Mouse (Mus musculus): Measurements from ENCODE around the gene Cox5a. TPM values are rescaled to one million over a fixed set of nuclear protein-coding genes. Genes with fewer than 3 reads are reported as not detected.

Gene Cox5a
- total and polyA plus RNA-seq, 2 experiments from 2014 or later = 266 to 1,120 TPM

- peak within 1 kb of the TSS; percentile 83 for H3K27ac ChIP-seq (ENCODE audit: low read depth, low read length)
- peak; percentile 52 for TF ChIP-seq CTCF (IDR thresholded peaks at IDR 0.05)
- H3K9me3 ChIP-seq (ENCODE audit: low read length) = no peaks in the 10 kb centered on the region
- H3K36me3 ChIP-seq (ENCODE audit: insufficient read depth, low read length) = no peaks in the 10 kb centered on the region
- no peaks in the 10 kb centered on the region for H3K27me3 ChIP-seq (ENCODE audit: insufficient read depth, low read length)
- peak within 1 kb of the TSS; percentile 84 for H3K4me2 ChIP-seq (ENCODE audit: low read depth, low read length, poor library complexity, severe bottlenecking)
- H3K4me3 ChIP-seq (ENCODE audit: low read depth, low read length) = peak within 1 kb of the TSS; percentile 45
- peak; percentile 96 for DNase-seq (ENCODE audit: low spot score)
- peak within 1 kb of the TSS; percentile 45 for H3K9ac ChIP-seq (replicated peaks; ENCODE audit: low read length, poor library complexity, severe bottlenecking)
- peak; percentile 99 for ATAC-seq (ENCODE audit: low FRiP score)
- WGBS = 1% methylated on average over 37 of the region's 37 CpGs
- H3K4me1 ChIP-seq (ENCODE audit: insufficient read depth, low read length) = peaks cover 16% of the 10 kb centered on the region; the same call in 1 of the 2 replicates
These were observed 40.0 kb downstream of the Cox5a start, which contains the start of gene Scamp2 for GRCm38 (mm10) chr9:57560861-57561710. Gene Scamp2, plus strand, starts transcription at chr9:57560943.

GRCm38 (mm10) chr9:57561711-57562099 lies 40.6 kb downstream of the Cox5a start:
- ATAC-seq (ENCODE audit: low FRiP score) (no peak), DNase-seq (ENCODE audit: low spot score) (no peak)
- Histone ChIP-seq H3K4me2 (ENCODE audit: low read depth, low read length, poor library complexity, severe bottlenecking) (peak overlapping the region; percentile 84), H3K4me1 (ENCODE audit: insufficient read depth, low read length) (peaks cover 16% of the 10 kb centered on the region; the same call in 1 of the 2 replicates), H3K27me3 (ENCODE audit: insufficient read depth, low read length) (no peaks in the 10 kb centered on the region), H3K4me3 (ENCODE audit: low read depth, low read length) (peak overlapping the region; percentile 45), H3K36me3 (ENCODE audit: insufficient read depth, low read length) (no peaks in the 10 kb centered on the region), H3K9ac (replicated peaks; ENCODE audit: low read length, poor library complexity, severe bottlenecking) (0 out of 2 replicates have a peak overlapping the region, but pooled peaks have one; percentile 45), H3K27ac (ENCODE audit: low read depth, low read length) (no peak overlapping the region), H3K9me3 (ENCODE audit: low read length) (no peaks in the 10 kb centered on the region)
- TF ChIP-seq CTCF (IDR thresholded peaks at IDR 0.05) = no peak
- 82% methylated on average over 13 of the region's 13 CpGs for WGBS

- Histone ChIP-seq H3K4me2 (ENCODE audit: low read depth, low read length, poor library complexity, severe bottlenecking) (no peak overlapping the region), H3K9me3 (ENCODE audit: low read length) (no peaks in the 10 kb centered on the region), H3K4me3 (ENCODE audit: low read depth, low read length) (no peak overlapping the region), H3K27me3 (ENCODE audit: insufficient read depth, low read length) (no peaks in the 10 kb centered on the region), H3K36me3 (ENCODE audit: insufficient read depth, low read length) (peaks cover 1% of the 10 kb centered on the region), H3K4me1 (ENCODE audit: insufficient read depth, low read length) (peaks cover 16% of the 10 kb centered on the region; the same call in 1 of the 2 replicates), H3K9ac (replicated peaks; ENCODE audit: low read length, poor library complexity, severe bottlenecking) (0 out of 2 replicates have a peak overlapping the region, but pooled peaks have one; percentile 29), H3K27ac (ENCODE audit: low read depth, low read length) (no peak overlapping the region)
- DNase-seq (ENCODE audit: low spot score) = no peak
- WGBS = 87% methylated on average over 4 of the region's 4 CpGs
- TF ChIP-seq CTCF (IDR thresholded peaks at IDR 0.05) = no peak
- no peak for ATAC-seq (ENCODE audit: low FRiP score)
These were observed 41.9 kb downstream of the Cox5a start for GRCm38 (mm10) chr9:57562896-57563372.

GRCm38 (mm10) chr9:57564609-57565008 lies 43.5 kb downstream of the Cox5a start:
- TF ChIP-seq CTCF (IDR thresholded peaks at IDR 0.05) = no peak
- ATAC-seq (ENCODE audit: low FRiP score) = no peak
- H3K27ac ChIP-seq (ENCODE audit: low read depth, low read length) = no peak overlapping the region
- no peak overlapping the region for H3K9ac ChIP-seq (replicated peaks; ENCODE audit: low read length, poor library complexity, severe bottlenecking)
- no peak overlapping the region for H3K4me3 ChIP-seq (ENCODE audit: low read depth, low read length)
- peaks cover 16% of the 10 kb centered on the region; the same call in 1 of the 2 replicates for H3K4me1 ChIP-seq (ENCODE audit: insufficient read depth, low read length)
- no peak overlapping the region for H3K4me2 ChIP-seq (ENCODE audit: low read depth, low read length, poor library complexity, severe bottlenecking)
- no peak for DNase-seq (ENCODE audit: low spot score)
- H3K27me3 ChIP-seq (ENCODE audit: insufficient read depth, low read length) = no peaks in the 10 kb centered on the region
- 90% methylated on average over 6 of the region's 6 CpGs for WGBS
- H3K9me3 ChIP-seq (ENCODE audit: low read length) = no peaks in the 10 kb centered on the region
- peaks cover 16% of the 10 kb centered on the region for H3K36me3 ChIP-seq (ENCODE audit: insufficient read depth, low read length)

- Histone ChIP-seq H3K9me3 (ENCODE audit: low read length) (no peaks in the 10 kb centered on the region), H3K27me3 (ENCODE audit: insufficient read depth, low read length) (no peaks in the 10 kb centered on the region), H3K4me2 (ENCODE audit: low read depth, low read length, poor library complexity, severe bottlenecking) (no peak overlapping the region), H3K27ac (ENCODE audit: low read depth, low read length) (peak overlapping the region; percentile 52; the same call in 1 of the 2 replicates), H3K4me3 (ENCODE audit: low read depth, low read length) (no peak overlapping the region), H3K4me1 (ENCODE audit: insufficient read depth, low read length) (peaks cover 16% of the 10 kb centered on the region; the same call in 1 of the 2 replicates), H3K36me3 (ENCODE audit: insufficient read depth, low read length) (peaks cover 16% of the 10 kb centered on the region), H3K9ac (replicated peaks; ENCODE audit: low read length, poor library complexity, severe bottlenecking) (no peak overlapping the region)
- WGBS = 48% methylated on average over 10 of the region's 10 CpGs
- TF ChIP-seq CTCF (IDR thresholded peaks at IDR 0.05) = no peak
- DNase-seq (ENCODE audit: low spot score) (peak; percentile 74), ATAC-seq (ENCODE audit: low FRiP score) (peak; percentile 42; the same call in 1 of the 2 replicates)
These were observed 44.7 kb downstream of the Cox5a start for GRCm38 (mm10) chr9:57565741-57566221.

GRCm38 (mm10) chr9:57566846-57567245 lies 45.8 kb downstream of the Cox5a start:
- H3K36me3 ChIP-seq (ENCODE audit: insufficient read depth, low read length) = peaks cover 16% of the 10 kb centered on the region
- no peak overlapping the region for H3K9ac ChIP-seq (replicated peaks; ENCODE audit: low read length, poor library complexity, severe bottlenecking)
- H3K4me1 ChIP-seq (ENCODE audit: insufficient read depth, low read length) = peaks cover 9% of the 10 kb centered on the region; the same call in 1 of the 2 replicates
- 62% methylated on average over 8 of the region's 8 CpGs for WGBS
- ATAC-seq (ENCODE audit: low FRiP score) (no peak), DNase-seq (ENCODE audit: low spot score) (no peak)
- H3K27ac ChIP-seq (ENCODE audit: low read depth, low read length) = no peak overlapping the region
- no peaks in the 10 kb centered on the region for H3K27me3 ChIP-seq (ENCODE audit: insufficient read depth, low read length)
- no peaks in the 10 kb centered on the region for H3K9me3 ChIP-seq (ENCODE audit: low read length)
- peak; percentile 44 for TF ChIP-seq CTCF (IDR thresholded peaks at IDR 0.05)
- H3K4me2 ChIP-seq (ENCODE audit: low read depth, low read length, poor library complexity, severe bottlenecking) = no peak overlapping the region
- no peak overlapping the region for H3K4me3 ChIP-seq (ENCODE audit: low read depth, low read length)

All from midbrain, postnatal 0 days (tissue).